Mouse (Mus musculus) cerebellum, adult 2 months (tissue): Measurements from ENCODE around the gene Pgd.

ENCODE experiments used
- CTCF ChIP-seq: fragments of 200-500 bp; IDR thresholded peaks from 2 replicates; pipeline ENCODE4 v1.5.1; 2011; ENCODE audit warnings: low read depth, mild to moderate bottlenecking, control low read depth, low read length, moderate library complexity, borderline replicate concordance; ENCODE audit not compliant: insufficient read depth
- POLR2A ChIP-seq: fragments of 200-500 bp; IDR thresholded peaks from 2 replicates; pipeline ENCODE4 v1.6.1; 2011; ENCODE audit warnings: low read length, control low read depth, borderline replicate concordance; ENCODE audit not compliant: insufficient read depth

GRCm38 (mm10) chr4:149166215-149166946 is at the start of gene Pgd:
- TF ChIP-seq POLR2A (peak; percentile 75), CTCF (no peak)
